In the genomic region with DNA sequence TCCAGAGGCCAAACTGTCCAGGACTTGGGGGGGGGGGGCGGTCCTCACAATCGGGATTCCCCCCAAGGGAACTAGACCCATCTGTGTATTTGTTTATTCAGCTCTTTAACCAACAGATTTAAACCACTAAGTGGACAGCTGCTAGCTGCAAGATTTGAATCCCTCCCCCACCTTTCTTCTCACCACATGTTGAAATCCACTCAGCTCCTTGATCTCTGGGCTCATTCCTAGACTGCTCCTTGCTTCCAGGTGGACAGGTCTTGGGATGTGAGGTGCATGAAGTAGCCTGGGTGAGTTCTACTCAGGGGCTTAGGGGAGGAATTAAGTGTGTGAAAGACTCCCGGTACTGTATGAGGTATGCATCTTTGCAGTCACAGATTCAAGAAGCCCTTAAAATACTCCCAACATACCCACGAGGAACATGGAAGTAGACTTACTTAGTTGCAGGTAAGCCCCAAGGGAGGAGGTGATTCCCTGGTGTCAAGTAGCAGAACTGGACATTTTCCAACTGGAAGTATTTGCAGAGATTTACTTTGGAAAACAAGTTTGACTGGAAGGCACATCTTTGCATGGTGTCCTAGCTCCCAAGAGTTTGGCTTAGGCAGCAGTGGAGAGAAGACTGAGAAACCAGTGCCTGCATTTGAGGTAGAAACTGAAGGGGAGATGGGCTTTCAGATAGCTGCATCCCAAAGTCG, we compare ENCODE assay signal across 9 mouse cellular contexts. TPM values are rescaled to one million over a fixed set of nuclear protein-coding genes. Genes with fewer than 3 reads are reported as not detected.
DNase-seq lines count a peak whose midpoint lies in the region; ATAC-seq and TF ChIP-seq lines count a peak whose summit lies in the region.
"Had no signal": no experiment of that assay in that cellular context is flagged by ENCODE, and none has a peak within 500 bp of the region (broad histone marks: within the 10 kb centered on the region; RNA-seq: fewer than 3 reads in every experiment).

No protein-coding gene starts in this region.

- peaks cover 6% of the 10 kb centered on the region for H3K4me1 ChIP-seq in lung, embryonic 14.5 days (ENCODE audit: insufficient read depth)
- H3K4me1 ChIP-seq in hindbrain, embryonic 14.5 days (replicated peaks; ENCODE audit: control insufficient read depth, insufficient read depth, low read length): peaks cover 24% of the 10 kb centered on the region
- H3K4me1 ChIP-seq in midbrain, embryonic 11.5 days (ENCODE audit: control insufficient read depth, insufficient read depth, low read length): peaks cover 22% of the 10 kb centered on the region

- peak; percentile 57 for DNase-seq in lung, embryonic 14.5 days
- no peak for DNase-seq in lung, postnatal 4 days
- no peak for DNase-seq in hindbrain, embryonic 14.5 days (ENCODE audit: low spot score)
- DNase-seq in midbrain, embryonic 11.5 days (ENCODE audit: low spot score, missing footprints): peak; percentile 86
- DNase-seq in cerebellum, postnatal 25 days: no peak
- DNase-seq in right cerebral cortex, postnatal 14 days: no peak
- DNase-seq: kidney, adult 9 months had no signal

- H3K4me2 ChIP-seq in lung, embryonic 14.5 days: peak overlapping the region; percentile 91
- peak overlapping the region; percentile 96 for H3K4me2 ChIP-seq in hindbrain, embryonic 14.5 days (replicated peaks)
- H3K4me2 ChIP-seq in midbrain, embryonic 11.5 days: peak overlapping the region; percentile 92; the same call in 1 of the 2 replicates

- peaks cover 1% of the 10 kb centered on the region; the same call in 1 of the 2 replicates for H3K27me3 ChIP-seq in lung, embryonic 14.5 days (ENCODE audit: insufficient read depth, low read length)
- peaks cover 42% of the 10 kb centered on the region for H3K27me3 ChIP-seq in hindbrain, embryonic 14.5 days (ENCODE audit: control insufficient read depth, insufficient read depth, low read length)
- no peaks in the 10 kb centered on the region for H3K27me3 ChIP-seq in midbrain, embryonic 11.5 days (ENCODE audit: control insufficient read depth, insufficient read depth, low read length)

- under 1% methylated on average over 5 of the region's 5 CpGs for WGBS in lung, embryonic 14.5 days
- WGBS in hindbrain, embryonic 14.5 days: 42% methylated on average over 5 of the region's 5 CpGs
- whole genome bisulfite sequencing in midbrain, embryonic 11.5 days: 40% methylated on average over 5 of the region's 5 CpGs

- peak overlapping the region; percentile 94 for H3K9ac ChIP-seq in lung, embryonic 14.5 days
- H3K9ac ChIP-seq in hindbrain, embryonic 14.5 days: no peak overlapping the region
- H3K9ac ChIP-seq in midbrain, embryonic 11.5 days (ENCODE audit: low read length): no peak overlapping the region

- no peak for ATAC-seq in lung, embryonic 14.5 days (ENCODE audit: insufficient read depth)
- no peak for ATAC-seq in hindbrain, embryonic 14.5 days (ENCODE audit: low FRiP score)
- no peak for ATAC-seq in midbrain, embryonic 11.5 days (ENCODE audit: low FRiP score)
- ATAC-seq in cerebellum, adult (ENCODE audit: insufficient number of reproducible peaks, low FRiP score, low TSS enrichment): no peak

- no peaks in the 10 kb centered on the region for H3K9me3 ChIP-seq in lung, embryonic 14.5 days (ENCODE audit: low read depth, low read length)
- no peaks in the 10 kb centered on the region for H3K9me3 ChIP-seq in hindbrain, embryonic 14.5 days (ENCODE audit: control insufficient read depth, low read length)
- H3K9me3 ChIP-seq in midbrain, embryonic 11.5 days (ENCODE audit: control insufficient read depth, low read length): no peaks in the 10 kb centered on the region

- no peaks in the 10 kb centered on the region for H3K36me3 ChIP-seq in lung, embryonic 14.5 days (ENCODE audit: insufficient read depth)
- H3K36me3 ChIP-seq in hindbrain, embryonic 14.5 days (replicated peaks; ENCODE audit: control insufficient read depth, insufficient read depth): no peaks in the 10 kb centered on the region
- no peaks in the 10 kb centered on the region for H3K36me3 ChIP-seq in midbrain, embryonic 11.5 days (ENCODE audit: control insufficient read depth, insufficient read depth, low read length)

- peak overlapping the region; percentile 58 for H3K4me3 ChIP-seq in lung, embryonic 14.5 days (ENCODE audit: low read depth, low read length)
- no peak overlapping the region for H3K4me3 ChIP-seq in hindbrain, embryonic 14.5 days (replicated peaks; ENCODE audit: low read length)
- H3K4me3 ChIP-seq in midbrain, embryonic 11.5 days (ENCODE audit: low read depth, low read length): no peak overlapping the region

- TF ChIP-seq CTCF in lung, embryonic 14.5 days (IDR thresholded peaks at IDR 0.05; ENCODE audit: low read depth): no peak

- peak overlapping the region; percentile 98 for H3K27ac ChIP-seq in lung, embryonic 14.5 days (ENCODE audit: low read depth)
- H3K27ac ChIP-seq in hindbrain, embryonic 14.5 days: no peak overlapping the region
- H3K27ac ChIP-seq in midbrain, embryonic 11.5 days (ENCODE audit: low read depth, low read length): no peak overlapping the region
- H3K27ac ChIP-seq: macrophage had no signal

RNA-seq across cellular contexts. Expression of gene Foxp2, which starts 2.3 kb away (rescaled TPM):
- polyA plus RNA-seq in lung, embryonic 14.5 days (2014; fragmentation: Nextera tagmentation; extraction: Ambion mirVana): 82.6 and 85.7 TPM in 2 replicates
- polyA plus RNA-seq in hindbrain, embryonic 14.5 days (2014; fragmentation: Nextera tagmentation; extraction: Ambion mirVana): 23.1 and 34.1 TPM in 2 replicates
- 42.4 and 45.4 TPM in 2 replicates for polyA plus RNA-seq in midbrain, embryonic 11.5 days (2014; fragmentation: Nextera tagmentation; extraction: Ambion mirVana)
- polyA plus RNA-seq: macrophage had no signal

Comparison
In these comparisons a context has a peak if more than half of its experiments do, and no peak if none do; other contexts are left out.
1. DNase-seq: peak in lung, embryonic 14.5 days (single experiment) and midbrain, embryonic 11.5 days (single experiment); none in lung, postnatal 4 days (0 of 2), hindbrain, embryonic 14.5 days (single experiment), cerebellum, postnatal 25 days (0 of 2) and right cerebral cortex, postnatal 14 days (single experiment).
2. Peak in every context shown above with its lines, with median percentiles within 50 percentile points of each other: H3K4me2 ChIP-seq.